ENCODE assay signal across 11 mouse cellular contexts in the genomic region with DNA sequence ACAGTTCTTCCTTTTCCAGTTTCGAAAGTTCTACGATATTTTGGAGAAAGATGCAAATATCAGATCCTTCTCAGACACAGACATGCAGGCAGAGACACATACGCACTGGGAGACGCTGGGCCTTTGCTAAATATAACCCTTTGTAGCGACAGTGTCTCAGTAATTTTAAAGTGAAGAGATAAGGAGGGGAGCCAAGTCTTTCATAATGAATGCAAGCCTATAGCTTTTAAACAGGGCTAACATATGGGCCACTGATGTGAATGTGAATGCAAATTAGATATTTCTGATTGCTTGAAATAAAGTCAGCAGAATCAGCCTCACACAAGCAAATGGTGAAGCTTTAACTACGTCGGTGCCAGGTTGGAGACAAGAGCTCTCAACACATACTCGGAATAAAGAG. TPM values are rescaled to one million over a fixed set of nuclear protein-coding genes. Genes with fewer than 3 reads are reported as not detected.
DNase-seq lines count a peak whose midpoint lies in the region; ATAC-seq and TF ChIP-seq lines count a peak whose summit lies in the region.
"Had no signal": no experiment of that assay in that cellular context is flagged by ENCODE, and none has a peak within 500 bp of the region (broad histone marks: within the 10 kb centered on the region; RNA-seq: fewer than 3 reads in every experiment).

No protein-coding gene starts in this region.

- no peak for DNase-seq in heart, postnatal 0 days (ENCODE audit: low spot score)
- no peak for DNase-seq in heart, adult 2 months
- DNase-seq in embryonic facial prominence, embryonic 10.5 days (ENCODE audit: low spot score), result no peak
- DNase-seq in midbrain, postnatal 0 days (ENCODE audit: low spot score), result no peak
- no peak for DNase-seq in spleen, postnatal 10 days (ENCODE audit: low spot score in 2 of 2)
- DNase-seq in embryo, embryonic 9.5 days (ENCODE audit: extremely low spot score), result no peak
- DNase-seq: cerebellum, postnatal 36 days had no signal

- H3K4me1 ChIP-seq in heart, postnatal 0 days (ENCODE audit: control insufficient read depth, insufficient read depth), result peaks cover 5% of the 10 kb centered on the region; the same call in 1 of the 2 replicates
- H3K4me1 ChIP-seq in heart, adult 2 months (ENCODE audit: control insufficient read depth, insufficient read depth, low read length), result no peaks in the 10 kb centered on the region
- H3K4me1 ChIP-seq in embryonic facial prominence, embryonic 10.5 days, result peaks cover 18% of the 10 kb centered on the region
- H3K4me1 ChIP-seq in hindbrain, embryonic 12.5 days, result peaks cover 21% of the 10 kb centered on the region
- no peaks in the 10 kb centered on the region for H3K4me1 ChIP-seq in midbrain, postnatal 0 days (ENCODE audit: insufficient read depth, low read length)
- no peaks in the 10 kb centered on the region for H3K4me1 ChIP-seq in kidney, embryonic 15.5 days

- intact Hi-C loops in heart, adult 2 months (cut with DNase I), result no loop called here

- no peak overlapping the region for H3K27ac ChIP-seq in heart, postnatal 0 days (ENCODE audit: low read depth)
- no peak overlapping the region for H3K27ac ChIP-seq in heart, adult 2 months
- H3K27ac ChIP-seq in embryonic facial prominence, embryonic 10.5 days (replicated peaks), result peak overlapping the region; percentile 73
- H3K27ac ChIP-seq in hindbrain, embryonic 12.5 days, result peak overlapping the region; percentile 87
- H3K27ac ChIP-seq in midbrain, postnatal 0 days (ENCODE audit: low read depth, low read length), result peak overlapping the region; percentile 52; the same call in 1 of the 2 replicates
- no peak overlapping the region for H3K27ac ChIP-seq in kidney, embryonic 15.5 days
- H3K27ac ChIP-seq: liver, embryonic 14.5 days had no signal

- no peak overlapping the region for H3K4me3 ChIP-seq in heart, postnatal 0 days (ENCODE audit: low read depth, low read length)
- no peak overlapping the region for H3K4me3 ChIP-seq in heart, adult 2 months
- no peak overlapping the region for H3K4me3 ChIP-seq in embryonic facial prominence, embryonic 10.5 days
- H3K4me3 ChIP-seq in hindbrain, embryonic 12.5 days, result no peak overlapping the region
- H3K4me3 ChIP-seq in midbrain, postnatal 0 days (ENCODE audit: low read depth, low read length), result no peak overlapping the region
- H3K4me3 ChIP-seq in kidney, embryonic 15.5 days (replicated peaks), result no peak overlapping the region

- no peaks in the 10 kb centered on the region for H3K9me3 ChIP-seq in heart, postnatal 0 days (replicated peaks; ENCODE audit: control insufficient read depth, low read length)
- H3K9me3 ChIP-seq in embryonic facial prominence, embryonic 10.5 days, result no peaks in the 10 kb centered on the region
- H3K9me3 ChIP-seq in hindbrain, embryonic 12.5 days (replicated peaks), result no peaks in the 10 kb centered on the region
- H3K9me3 ChIP-seq in midbrain, postnatal 0 days (ENCODE audit: low read length), result no peaks in the 10 kb centered on the region
- H3K9me3 ChIP-seq in kidney, embryonic 15.5 days (replicated peaks), result no peaks in the 10 kb centered on the region

- no peak for ATAC-seq in heart, postnatal 0 days (ENCODE audit: insufficient read depth, low read depth)
- ATAC-seq in hindbrain, embryonic 12.5 days (ENCODE audit: low FRiP score), result peak; percentile 20; the same call in 1 of the 2 replicates
- no peak; the same call in 1 of the 2 replicates for ATAC-seq in midbrain, postnatal 0 days (ENCODE audit: low FRiP score)
- ATAC-seq in kidney, embryonic 15.5 days (replicated peaks; ENCODE audit: low FRiP score), result no peak

- peak overlapping the region; percentile 25; the same call in 1 of the 2 replicates for H3K4me2 ChIP-seq in heart, postnatal 0 days (ENCODE audit: low read depth, low read length)
- H3K4me2 ChIP-seq in hindbrain, embryonic 12.5 days (replicated peaks), result 0 out of 2 replicates have a peak overlapping the region, but pooled peaks have one; percentile 13
- H3K4me2 ChIP-seq in midbrain, postnatal 0 days (ENCODE audit: low read depth, low read length, poor library complexity, severe bottlenecking), result no peak overlapping the region
- no peak overlapping the region for H3K4me2 ChIP-seq in kidney, embryonic 15.5 days

- H3K9ac ChIP-seq in heart, postnatal 0 days (replicated peaks; ENCODE audit: low read depth, low read length), result no peak overlapping the region
- H3K9ac ChIP-seq in heart, adult 2 months (ENCODE audit: low read depth, low read length), result no peak overlapping the region
- no peak overlapping the region for H3K9ac ChIP-seq in hindbrain, embryonic 12.5 days
- H3K9ac ChIP-seq in midbrain, postnatal 0 days (replicated peaks; ENCODE audit: low read length, poor library complexity, severe bottlenecking), result 0 out of 2 replicates have a peak overlapping the region, but pooled peaks have one; percentile 3
- H3K9ac ChIP-seq in kidney, embryonic 15.5 days, result no peak overlapping the region
- H3K9ac ChIP-seq: liver, embryonic 14.5 days had no signal

- no peak for TF ChIP-seq CTCF in heart, postnatal 0 days (IDR thresholded peaks at IDR 0.05; ENCODE audit: low read depth)
- no peak for TF ChIP-seq CTCF in heart, adult 2 months (IDR thresholded peaks at IDR 0.05)
- no peak for TF ChIP-seq CTCF in midbrain, postnatal 0 days (IDR thresholded peaks at IDR 0.05)

- H3K79me2 ChIP-seq in heart, adult 2 months (replicated peaks; ENCODE audit: control insufficient read depth, insufficient read depth, low read length), result no peaks in the 10 kb centered on the region

- no peak for TF ChIP-seq POLR2A in heart, adult 2 months (IDR thresholded peaks at IDR 0.05; ENCODE audit: insufficient read depth, low read depth, low read length)

- H3K27me3 ChIP-seq in heart, postnatal 0 days (ENCODE audit: control insufficient read depth, insufficient read depth, low read length), result no peaks in the 10 kb centered on the region
- H3K27me3 ChIP-seq in heart, adult 2 months (ENCODE audit: control insufficient read depth, insufficient read depth, low read length), result no peaks in the 10 kb centered on the region
- H3K27me3 ChIP-seq in embryonic facial prominence, embryonic 10.5 days (replicated peaks; ENCODE audit: low read depth, poor library complexity, severe bottlenecking), result no peaks in the 10 kb centered on the region
- no peaks in the 10 kb centered on the region for H3K27me3 ChIP-seq in hindbrain, embryonic 12.5 days
- H3K27me3 ChIP-seq in midbrain, postnatal 0 days (ENCODE audit: insufficient read depth, low read length), result no peaks in the 10 kb centered on the region
- no peaks in the 10 kb centered on the region for H3K27me3 ChIP-seq in kidney, embryonic 15.5 days
- H3K27me3 ChIP-seq: CH12.LX had no signal

- no peaks in the 10 kb centered on the region for H3K36me3 ChIP-seq in heart, postnatal 0 days (replicated peaks; ENCODE audit: control insufficient read depth, insufficient read depth, low read length)
- H3K36me3 ChIP-seq in heart, adult 2 months (ENCODE audit: control insufficient read depth, insufficient read depth, low read length), result no peaks in the 10 kb centered on the region
- H3K36me3 ChIP-seq in embryonic facial prominence, embryonic 10.5 days (replicated peaks), result no peaks in the 10 kb centered on the region
- H3K36me3 ChIP-seq in hindbrain, embryonic 12.5 days, result no peaks in the 10 kb centered on the region
- H3K36me3 ChIP-seq in midbrain, postnatal 0 days (ENCODE audit: insufficient read depth, low read length), result peaks cover 7% of the 10 kb centered on the region; the same call in 1 of the 2 replicates
- H3K36me3 ChIP-seq in kidney, embryonic 15.5 days, result no peaks in the 10 kb centered on the region

- no peak for TF ChIP-seq EP300 in heart, postnatal 0 days (IDR thresholded peaks at IDR 0.05; ENCODE audit: low read depth)
- no peak for TF ChIP-seq EP300 in heart, adult 2 months (IDR thresholded peaks at IDR 0.05; ENCODE audit: insufficient read depth, low read depth, low read length)

- WGBS in heart, postnatal 0 days, result 29% methylated on average over 8 of the region's 8 CpGs
- WGBS in heart, adult 2 months, result 37% methylated on average over 8 of the region's 8 CpGs
- 51% methylated on average over 8 of the region's 8 CpGs for WGBS in embryonic facial prominence, embryonic 10.5 days
- WGBS in hindbrain, embryonic 12.5 days, result 45% methylated on average over 8 of the region's 8 CpGs
- 28% methylated on average over 8 of the region's 8 CpGs for WGBS in midbrain, postnatal 0 days
- 68% methylated on average over 8 of the region's 8 CpGs for WGBS in kidney, embryonic 15.5 days

RNA-seq across cellular contexts. Expression of a gene that starts 44.2 kb away (rescaled TPM):
- total RNA-seq in heart, postnatal 0 days (2014; rRNA removed; ENCODE audit: low replicate concordance), result not detected in 2 replicates
- polyA plus RNA-seq in heart, postnatal 0 days (2015; fragmentation: Nextera tagmentation; extraction: Ambion mirVana), result 0.07 TPM in 1 of 2 replicates, not detected in the other
- not detected for total RNA-seq in heart, adult 2 months (2021)
- polyA plus RNA-seq in heart, adult 2 months (2012; rRNA removed), result 0.43 TPM in 1 of 2 replicates, not detected in the other
- 0.19 TPM in 1 of 2 replicates, not detected in the other for polyA plus RNA-seq in embryonic facial prominence, embryonic 10.5 days (2016; fragmentation: Nextera tagmentation; extraction: Ambion mirVana)
- polyA plus RNA-seq in hindbrain, embryonic 12.5 days (2016; fragmentation: Nextera tagmentation; extraction: Ambion mirVana), result 0.13 and 0.17 TPM in 2 replicates
- total RNA-seq in midbrain, postnatal 0 days (2014; rRNA removed), result 0.05 TPM in 1 of 2 replicates, not detected in the other
- polyA plus RNA-seq in midbrain, postnatal 0 days (2015; fragmentation: Nextera tagmentation; extraction: Ambion mirVana), result 0.06 TPM in 1 of 2 replicates, not detected in the other
- polyA plus RNA-seq in kidney, embryonic 15.5 days (2015; fragmentation: Nextera tagmentation; extraction: Ambion mirVana), result 0.05 and 0.12 TPM in 2 replicates
- polyA plus RNA-seq: liver, embryonic 14.5 days had no signal

Comparison
In these comparisons a context has a peak if more than half of its experiments do, and no peak if none do; other contexts are left out.
1. H3K27ac ChIP-seq: peak in embryonic facial prominence, embryonic 10.5 days (single experiment), hindbrain, embryonic 12.5 days (single experiment) and midbrain, postnatal 0 days (single experiment); none in heart, postnatal 0 days (single experiment), heart, adult 2 months (single experiment) and kidney, embryonic 15.5 days (single experiment).
2. H3K4me2 ChIP-seq: peak in heart, postnatal 0 days (single experiment) and hindbrain, embryonic 12.5 days (single experiment); none in midbrain, postnatal 0 days (single experiment) and kidney, embryonic 15.5 days (single experiment).